Mouse (Mus musculus) cerebellum, adult 2 months (tissue): ENCODE measurements at regions not wholly inside any gene's neighbourhood (a gene's known extent, or its start where the extent isn't known, plus 50 kb on each side); places are given as distances from the start of the nearest gene placed in this dataset.

Experiments used
- CTCF ChIP-seq: fragments of 200-500 bp; IDR thresholded peaks from 2 replicates; pipeline ENCODE4 v1.5.1; 2011; ENCODE audit warnings: low read depth, mild to moderate bottlenecking, control low read depth, low read length, moderate library complexity, borderline replicate concordance; ENCODE audit not compliant: insufficient read depth
- POLR2A ChIP-seq: fragments of 200-500 bp; IDR thresholded peaks from 2 replicates; pipeline ENCODE4 v1.6.1; 2011; ENCODE audit warnings: low read length, control low read depth, borderline replicate concordance; ENCODE audit not compliant: insufficient read depth

DNA sequence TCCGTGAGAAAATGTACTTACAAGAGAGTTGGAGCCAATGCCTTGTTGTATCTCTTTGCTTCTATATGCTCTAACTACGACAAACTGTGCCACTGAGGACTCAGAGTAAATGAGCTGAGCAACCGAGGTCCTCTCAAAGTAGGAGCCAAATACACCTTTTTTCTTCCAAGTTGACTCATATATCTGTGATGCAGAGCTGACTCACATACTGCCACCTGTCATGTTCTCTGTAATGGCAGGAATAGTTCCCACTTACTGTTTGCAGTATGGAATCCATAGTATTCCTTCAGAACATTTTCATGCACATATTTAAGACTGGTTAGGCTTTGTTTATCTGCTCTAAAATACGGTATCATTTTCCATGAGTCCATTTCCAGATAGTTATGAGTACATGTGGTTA is 792.1 kb downstream of the Cypt12 start:
- TF ChIP-seq POLR2A (no peak), CTCF (no peak)
